Mouse (Mus musculus): ENCODE measurements at regions not wholly inside any gene's neighbourhood (a gene's known extent, or its start where the extent isn't known, plus 50 kb on each side); places are given as distances from the start of the nearest gene placed in this dataset.
A peak's percentile ranks its signal among the peaks of the same experiment; 100 is the strongest.

DNA sequence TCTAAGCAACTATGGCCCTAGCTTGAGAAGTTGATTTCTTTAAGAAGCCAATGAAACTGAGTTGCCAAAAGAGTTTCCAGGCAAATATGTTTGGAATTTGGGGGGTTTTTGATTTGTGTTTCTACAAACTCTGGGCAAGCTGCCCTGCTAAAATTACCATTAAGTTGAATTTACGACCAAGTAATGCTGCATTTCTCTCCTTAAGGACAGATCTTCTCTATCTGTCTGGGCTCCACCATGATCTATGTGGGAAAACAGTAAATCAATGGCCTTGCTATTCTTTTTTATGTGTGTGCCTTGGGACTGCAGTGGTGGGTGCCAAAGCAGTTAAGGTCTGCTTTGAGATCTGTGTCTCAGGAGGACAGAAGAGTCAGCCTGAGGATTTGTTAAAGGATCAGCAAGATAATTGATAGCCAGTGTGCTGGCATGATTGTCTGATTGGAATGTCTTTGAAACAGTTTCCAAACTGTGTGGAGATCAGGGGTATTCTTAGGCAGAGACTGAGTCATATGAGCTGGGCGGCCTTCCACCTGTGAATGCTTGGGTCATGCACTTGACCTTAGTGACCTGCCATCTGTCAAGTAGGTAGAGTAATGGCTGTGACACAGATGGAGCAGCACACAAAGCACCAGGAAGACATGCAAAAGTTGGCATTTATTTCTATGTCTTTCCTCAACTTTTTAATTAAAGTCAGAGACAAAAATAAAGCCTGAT lies 91.1 kb upstream of the Pmch start:
- no peak for DNase-seq (ENCODE audit: low read depth)

DNA sequence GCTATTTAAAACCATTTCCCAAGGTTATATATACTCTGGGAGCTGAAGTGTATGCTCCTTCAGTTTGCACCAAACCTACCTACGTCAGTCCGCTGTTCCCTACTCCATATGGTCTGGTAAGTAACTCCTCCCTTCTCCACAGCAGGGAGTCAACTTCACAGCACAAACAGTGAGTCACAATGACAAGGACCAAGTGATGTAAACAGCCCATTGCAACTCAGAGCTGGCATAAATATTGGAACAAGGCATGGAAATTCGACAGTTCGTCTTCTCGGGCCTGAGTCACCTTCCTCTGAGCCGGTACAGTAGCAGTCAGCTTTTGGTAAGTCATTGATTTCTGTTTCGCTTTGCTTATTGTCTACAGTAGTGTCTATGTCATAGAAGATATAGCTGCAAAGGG lies 82.2 kb upstream of the Pmch start:
- DNase-seq (ENCODE audit: low read depth) = peak; percentile 29

DNA sequence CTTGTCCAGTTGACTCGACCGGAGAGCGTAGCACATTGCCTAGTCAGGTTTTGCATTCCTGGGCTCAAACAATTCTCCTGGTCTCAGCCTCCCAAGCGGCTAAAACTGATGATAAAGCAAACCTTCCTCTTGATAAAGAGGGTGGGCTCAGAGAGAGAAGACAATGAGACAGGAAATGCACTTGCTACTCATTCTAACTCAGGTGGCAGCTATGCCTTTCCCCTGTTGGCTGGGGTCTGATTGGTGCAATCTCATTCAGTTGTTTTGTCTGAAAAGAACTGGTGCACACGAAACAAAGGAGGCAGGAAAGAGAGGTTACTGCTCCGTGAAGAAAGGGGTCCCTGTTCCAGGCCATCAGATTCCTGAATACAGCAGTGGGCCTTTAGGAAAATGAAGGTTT lies 80.0 kb upstream of the Pmch start:
- no peak for DNase-seq (ENCODE audit: low read depth)

DNA sequence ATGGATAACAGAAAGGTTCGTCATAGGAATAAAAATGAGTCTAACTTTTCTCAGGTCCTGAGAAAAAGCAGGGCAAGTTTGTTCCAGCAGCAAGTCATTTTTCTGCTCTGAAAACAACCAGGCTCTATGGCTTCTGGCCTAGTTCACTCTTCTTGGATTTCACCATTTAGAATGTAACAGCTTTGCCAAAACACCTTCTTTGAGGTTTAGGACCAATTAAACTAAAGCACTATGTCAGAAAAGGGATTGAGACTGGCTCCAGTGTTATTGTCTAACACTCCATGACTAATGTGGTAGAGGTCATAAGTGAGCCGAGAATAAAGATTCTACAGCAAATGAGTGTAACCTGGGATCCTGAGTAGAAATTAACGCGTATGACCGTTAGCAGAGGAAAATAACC lies 58.9 kb upstream of the Pmch start:
- no peak for DNase-seq (ENCODE audit: low read depth)

All from 416B (cell line).